Mouse (Mus musculus) stomach, postnatal 0 days (tissue): ENCODE measurements around the gene Adad2.

Experiments used
- CTCF ChIP-seq: IDR thresholded peaks from 2 replicates; pipeline ENCODE4 v1.5.1; 2016; ENCODE audit warnings: antibody characterized with exemption, low read depth, mild to moderate bottlenecking, moderate library complexity
- EP300 ChIP-seq: optimal IDR thresholded peaks from 2 replicates; pipeline ENCODE3; 2016; ENCODE audit warnings: antibody characterized with exemption

GRCm38 (mm10) chr8:119661892-119662291, 49.3 kb downstream of the Adad2 start:
- no peak for TF ChIP-seq CTCF
- TF ChIP-seq EP300: no peak
